Mouse (Mus musculus): ENCODE data around the gene Lrrc32. TPM values are rescaled to one million over a fixed set of nuclear protein-coding genes. Genes with fewer than 3 reads are reported as not detected.

The Lrrc32 gene
- total RNA-seq, 2 experiments from 2014 or later: 12.7 to 28.1 TPM

DNA sequence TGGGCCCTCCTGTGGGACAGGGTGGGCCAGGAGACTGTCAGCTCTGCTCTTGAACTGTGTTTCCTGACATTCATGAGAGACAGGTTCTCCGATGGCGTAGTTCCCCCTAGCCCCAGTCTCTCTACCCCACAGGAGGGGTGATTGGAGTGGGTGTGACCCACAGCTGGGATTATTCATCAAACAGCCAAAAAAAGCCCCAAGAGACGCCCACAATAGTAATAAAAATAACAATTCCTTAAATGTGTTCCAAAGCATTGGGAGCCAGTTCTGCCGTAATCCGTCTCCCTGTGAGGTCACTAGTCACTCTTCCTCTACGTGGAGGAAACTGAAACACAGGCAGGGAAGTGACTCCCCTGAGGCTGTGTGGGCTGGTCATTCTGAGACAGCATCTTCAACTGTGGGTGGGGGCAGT lies 53.7 kb downstream of the Lrrc32 start:
- no peak for DNase-seq (ENCODE audit: low spot score in 2 of 2)

DNA sequence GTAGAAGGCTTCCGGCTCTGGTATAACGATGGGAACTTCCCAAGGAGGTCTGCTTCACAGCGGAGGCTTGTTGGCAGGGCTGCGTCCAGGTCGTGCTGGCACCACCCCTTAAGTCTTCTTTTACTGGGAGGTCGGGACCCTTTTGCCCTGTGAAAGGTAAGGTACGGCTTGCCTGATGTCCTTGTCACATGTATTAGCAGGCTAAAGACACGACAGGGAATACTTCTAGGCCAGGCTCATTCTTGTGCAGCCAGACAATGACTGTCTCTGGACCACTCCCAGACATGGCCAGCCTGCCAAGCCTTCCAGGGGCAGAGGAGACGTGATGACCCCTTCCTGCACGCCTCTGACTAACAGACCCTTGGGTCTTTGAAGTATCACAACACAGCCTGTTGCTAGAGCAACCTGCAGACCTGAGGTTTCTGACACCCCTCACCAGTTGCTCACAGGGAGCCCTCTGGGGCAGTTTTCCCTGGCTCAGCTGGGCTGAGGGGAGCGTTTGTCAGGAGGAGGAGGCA lies 54.8 kb downstream of the Lrrc32 start:
- no peak for DNase-seq (ENCODE audit: low spot score in 2 of 2)

- no peak for DNase-seq (ENCODE audit: low spot score in 2 of 2)
Observed at GRCm38 (mm10) chr7:98544556-98544955, 55.5 kb downstream of the Lrrc32 start.

DNA sequence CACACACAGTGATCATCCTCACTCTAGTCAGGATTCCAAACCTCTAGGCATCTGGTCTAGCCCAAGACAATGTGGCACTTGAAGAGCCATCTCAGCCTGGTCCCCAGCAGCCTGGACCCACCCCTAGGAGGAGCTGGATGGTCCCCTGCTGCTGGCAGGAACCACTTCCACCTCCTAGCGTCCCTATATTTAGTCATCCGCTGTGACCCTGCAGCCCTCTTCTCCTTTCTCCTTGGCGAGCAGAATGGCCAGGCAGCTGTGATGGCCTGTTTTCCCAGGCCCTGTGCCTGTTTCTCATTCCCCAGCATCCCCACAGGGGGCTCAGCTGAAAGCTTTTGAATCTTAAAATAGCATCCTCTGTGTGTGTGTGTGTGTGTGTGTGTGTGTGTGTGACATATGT lies 59.8 kb downstream of the Lrrc32 start:
- DNase-seq (ENCODE audit: low spot score in 2 of 2): no peak

DNA sequence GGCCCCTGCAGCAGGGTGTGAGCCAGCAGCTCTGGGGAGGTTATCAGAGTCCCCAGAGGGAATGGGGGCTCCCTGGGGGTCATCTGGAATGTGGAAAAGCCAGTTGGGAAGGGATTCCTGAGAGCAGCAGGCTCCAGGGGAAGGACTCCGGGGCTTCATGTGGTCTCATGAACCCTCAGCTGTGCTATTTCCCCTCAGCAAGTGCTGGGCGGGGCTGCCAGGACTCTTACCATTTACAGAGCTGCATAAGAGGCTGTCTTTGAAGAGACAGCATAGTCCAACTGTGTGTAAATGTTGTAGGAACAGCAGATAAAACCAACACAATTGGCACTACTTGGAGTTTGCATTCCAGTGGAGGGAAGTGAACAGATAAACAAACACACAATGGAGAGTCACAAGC lies 61.5 kb downstream of the Lrrc32 start:
- DNase-seq (ENCODE audit: low spot score in 2 of 2): no peak

- DNase-seq (ENCODE audit: low spot score in 2 of 2): no peak
Observed at GRCm38 (mm10) chr7:98551041-98551440, 62.0 kb downstream of the Lrrc32 start.

Other genes starting within 250 kb of the Lrrc32 start
- 10 to 100 TPM; 11.7 to 12.9 TPM for gene Acer3, start 168.1 kb upstream of the Lrrc32 start, total RNA-seq (2021)
- gene Tsku, start 128.0 kb upstream of the Lrrc32 start, total RNA-seq (2021): 10 to 100 TPM; 16.7 to 16.9 TPM
- not detected for gene Gucy2d, start 48.9 kb upstream of the Lrrc32 start, total RNA-seq (2021)
- 10 to 100 TPM; 28.6 to 32.5 TPM for gene Emsy, start 167.5 kb downstream of the Lrrc32 start, total RNA-seq (2021)
- 10 to 100 TPM; 64.2 to 80.5 TPM for gene Thap12, start 213.8 kb downstream of the Lrrc32 start, total RNA-seq (2021)

Data from adrenal gland, adult 18-20 months (tissue).